Mouse (Mus musculus) kidney, adult 9 months (tissue): Measurements from ENCODE around the gene Wdr83.
A peak's percentile ranks its signal among the peaks of the same experiment; 100 is the strongest.
"Not testable (repeated sequence)": the region's sequence is repeated elsewhere in the genome, so short reads cannot be mapped to it uniquely, and the experiment has no call there.

ENCODE experiments used
- DNase-seq: peaks from one replicate; pipeline ENCODE4 v3.0.0; 2022

Wdr83 gene

GRCm38 (mm10) chr8:85081216-85081555 is at the start of gene Wdr83:
Gene Wdr83, minus strand, starts transcription at chr8:85081306.
- DNase-seq: no peak

GRCm38 (mm10) chr8:85123691-85124090 is 42.6 kb upstream of the Wdr83 start:
- no peak for DNase-seq

- no peak for DNase-seq
Measured at GRCm38 (mm10) chr8:85122995-85123394, 41.9 kb upstream of the Wdr83 start, which contains the start of gene Zfp791. Gene Zfp791, minus strand, starts transcription at chr8:85123095.

GRCm38 (mm10) chr8:85120251-85120650 is 39.1 kb upstream of the Wdr83 start:
- DNase-seq: not testable (repeated sequence)

GRCm38 (mm10) chr8:85119052-85119981 is 38.2 kb upstream of the Wdr83 start:
- peak; percentile 97 for DNase-seq

- DNase-seq: no peak
Measured at GRCm38 (mm10) chr8:85116984-85117383, 35.9 kb upstream of the Wdr83 start.

GRCm38 (mm10) chr8:85115501-85115900 is 34.4 kb upstream of the Wdr83 start:
- no peak for DNase-seq

GRCm38 (mm10) chr8:85113241-85113640 is 32.1 kb upstream of the Wdr83 start:
- no peak for DNase-seq

- DNase-seq: no peak
Measured at GRCm38 (mm10) chr8:85100076-85100665, 19.1 kb upstream of the Wdr83 start.

GRCm38 (mm10) chr8:85096850-85097249 is 15.7 kb upstream of the Wdr83 start:
- no peak for DNase-seq

- DNase-seq: no peak
Measured at GRCm38 (mm10) chr8:85096196-85096595, 15.1 kb upstream of the Wdr83 start.

- no peak for DNase-seq
Measured at GRCm38 (mm10) chr8:85095566-85095965, 14.5 kb upstream of the Wdr83 start.

GRCm38 (mm10) chr8:85095051-85095450 is 13.9 kb upstream of the Wdr83 start:
- DNase-seq: no peak

- no peak for DNase-seq
Measured at GRCm38 (mm10) chr8:85091526-85092090, 10.5 kb upstream of the Wdr83 start.

- no peak for DNase-seq
Measured at GRCm38 (mm10) chr8:85090856-85091255, 9.8 kb upstream of the Wdr83 start.

- no peak for DNase-seq
Measured at GRCm38 (mm10) chr8:85088771-85089170, 7.7 kb upstream of the Wdr83 start.

GRCm38 (mm10) chr8:85086238-85086637 is 5.1 kb upstream of the Wdr83 start:
- DNase-seq: no peak

GRCm38 (mm10) chr8:85084633-85085032 is 3.5 kb upstream of the Wdr83 start:
- no peak for DNase-seq

GRCm38 (mm10) chr8:85083108-85083813 is 2.2 kb upstream of the Wdr83 start, which contains the start of gene Man2b1:
Gene Man2b1, plus strand, starts transcription at chr8:85083270.
- DNase-seq: peak; percentile 97

- not testable (repeated sequence) for DNase-seq
Measured at GRCm38 (mm10) chr8:85082169-85082568, 1.1 kb upstream of the Wdr83 start.

- peak; percentile 72 for DNase-seq
Measured at GRCm38 (mm10) chr8:85080532-85081215, 432 bp downstream of the Wdr83 start, which contains the start of gene Wdr83os. Gene Wdr83os, plus strand, starts transcription at chr8:85080740.

- DNase-seq: no peak
Measured at GRCm38 (mm10) chr8:85080214-85080531, 933 bp downstream of the Wdr83 start.

- peak; percentile 86 for DNase-seq
Measured at GRCm38 (mm10) chr8:85076993-85077392, 4.1 kb downstream of the Wdr83 start.
